Mouse (Mus musculus) myocyte (in vitro differentiated cells): ENCODE measurements around the gene Vps33b.
A peak's percentile ranks its signal among the peaks of the same experiment; 100 is the strongest.

ENCODE experiments used
- CEBPB ChIP-seq: IDR thresholded peaks from 2 replicates; pipeline ENCODE4 v1.6.1; 2011; ENCODE audit warnings: mild to moderate bottlenecking, moderate library complexity; ENCODE audit not compliant: poor library complexity, insufficient read depth, severe bottlenecking
- E2F4 ChIP-seq: IDR thresholded peaks from one replicate; pipeline ENCODE4 v1.6.1; 2011; ENCODE audit warnings: mild to moderate bottlenecking, control low read depth, moderate library complexity; ENCODE audit not compliant: insufficient read depth
- MAX ChIP-seq: IDR thresholded peaks from one replicate; pipeline ENCODE4 v1.6.1; 2011; ENCODE audit warnings: low read depth, mild to moderate bottlenecking, control low read depth
- MYOD1 ChIP-seq, 3 experiments: IDR thresholded peaks; one replicate each; pipeline ENCODE4 v1.6.1; 2011; ENCODE audit warnings: control low read depth in 2 of 3, low read depth in 2 of 3, mild to moderate bottlenecking in 2 of 3, moderate library complexity in 1 of 3; ENCODE audit not compliant: insufficient read length in 2 of 3, control insufficient read depth in 1 of 3
- MYOG ChIP-seq, 3 experiments: IDR thresholded peaks; one replicate each; pipeline ENCODE4 v1.6.1; 2011; ENCODE audit warnings: control low read depth in 2 of 3, low read depth in 2 of 3, mild to moderate bottlenecking in 2 of 3; ENCODE audit not compliant: insufficient read length in 2 of 3, control insufficient read depth in 1 of 3, insufficient read depth in 1 of 3
- POLR2A ChIP-seq: IDR thresholded peaks from one replicate; pipeline ENCODE4 v1.6.1; 2011; ENCODE audit warnings: low read depth, mild to moderate bottlenecking, control low read depth, moderate library complexity; ENCODE audit not compliant: insufficient read length
- POLR2AphosphoS2 ChIP-seq: IDR thresholded peaks from one replicate; pipeline ENCODE4 v1.6.1; 2011; ENCODE audit warnings: low read depth, control low read depth; ENCODE audit not compliant: insufficient read length
- REST ChIP-seq: IDR thresholded peaks from one replicate; pipeline ENCODE4 v1.6.1; 2011; ENCODE audit warnings: mild to moderate bottlenecking, control low read depth, moderate library complexity; ENCODE audit not compliant: insufficient read depth, insufficient read length
- SRF ChIP-seq: IDR thresholded peaks from one replicate; pipeline ENCODE4 v1.6.1; 2011; ENCODE audit warnings: low read depth; ENCODE audit not compliant: control insufficient read depth, insufficient read length
- TCF12 ChIP-seq: IDR thresholded peaks from one replicate; pipeline ENCODE4 v1.6.1; 2011; ENCODE audit warnings: mild to moderate bottlenecking, control low read depth; ENCODE audit not compliant: poor library complexity, insufficient read depth, severe bottlenecking
- TCF3 ChIP-seq: IDR thresholded peaks from one replicate; pipeline ENCODE4 v1.6.1; 2011; ENCODE audit warnings: low read depth, control low read depth; ENCODE audit not compliant: insufficient read length
- USF1 ChIP-seq: IDR thresholded peaks from one replicate; pipeline ENCODE4 v1.6.1; 2011; ENCODE audit warnings: low read depth, mild to moderate bottlenecking, control low read depth, moderate library complexity

GRCm38 (mm10) chr7:80318670-80319069 lies 49.2 kb downstream of the Vps33b start:
- no peak for TF ChIP-seq MAX
- TF ChIP-seq POLR2A, result peak; percentile 30
- TF ChIP-seq E2F4, result no peak
- no peak for TF ChIP-seq SRF
- no peak for TF ChIP-seq REST
- TF ChIP-seq USF1, result no peak
- peak; percentile 55 to 88 (median 87) for TF ChIP-seq MYOG (IDR thresholded peaks at IDR 0.05; ENCODE audit: control insufficient read depth in 1 of 3, insufficient read depth in 1 of 3, insufficient read length in 2 of 3, low read depth in 2 of 3)
- peak; percentile 79 for TF ChIP-seq POLR2AphosphoS2
- TF ChIP-seq CEBPB, result no peak
- TF ChIP-seq MYOD1 (IDR thresholded peaks at IDR 0.05; ENCODE audit: control insufficient read depth in 1 of 3, insufficient read length in 2 of 3, low read depth in 2 of 3), result peak in 2 of 3 experiments; percentile 71 to 77
- TF ChIP-seq TCF12, result peak; percentile 29
- TF ChIP-seq TCF3, result peak; percentile 38
